Mouse (Mus musculus) forebrain, postnatal 0 days (tissue): ENCODE measurements at regions not wholly inside any gene's neighbourhood (a gene's known extent, or its start where the extent isn't known, plus 50 kb on each side); places are given as distances from the start of the nearest gene placed in this dataset.

ENCODE experiments used
- ATAC-seq: fragments of 200-750 bp; cut with Nextera tagmentation; 2 replicates; pipeline ENCODE4 v1.8.0; 2017; ENCODE audit warnings: mild to moderate bottlenecking, moderate library complexity
- DNase-seq: peaks from one replicate; pipeline ENCODE4 v3.0.0-alpha.2; 2015
- H3K27ac ChIP-seq: fragments of 300-500 bp; sonication (generic); 2 replicates; pipeline ENCODE4 v1.5.1; 2014; ENCODE audit warnings: low read depth, mild to moderate bottlenecking, antibody characterized with exemption, low read length, moderate library complexity, mixed read lengths
- H3K27me3 ChIP-seq: fragments of 300-500 bp; sonication (generic); 2 replicates; pipeline ENCODE4 v1.6.1; 2014; ENCODE audit warnings: mild to moderate bottlenecking, low read length, mixed read lengths; ENCODE audit not compliant: insufficient read depth
- H3K36me3 ChIP-seq: fragments of 300-500 bp; sonication (generic); 2 replicates; pipeline ENCODE4 v1.6.1; 2014; ENCODE audit warnings: mild to moderate bottlenecking, moderate library complexity; ENCODE audit not compliant: insufficient read depth
- H3K4me1 ChIP-seq: fragments of 300-500 bp; sonication (generic); 2 replicates; pipeline ENCODE4 v1.6.1; 2014; ENCODE audit warnings: antibody characterized with exemption; ENCODE audit not compliant: insufficient read depth
- H3K4me2 ChIP-seq: fragments of 300-500 bp; sonication (generic); 2 replicates; pipeline ENCODE4 v1.6.1; 2014; ENCODE audit warnings: low read depth, mild to moderate bottlenecking, moderate library complexity
- H3K4me3 ChIP-seq: fragments of 300-500 bp; sonication (generic); 2 replicates; pipeline ENCODE4 v1.5.1; 2014; ENCODE audit warnings: low read depth, low read length, mixed read lengths
- H3K9ac ChIP-seq: fragments of 300-500 bp; sonication (generic); 2 replicates; pipeline ENCODE4 v1.6.1; 2014; ENCODE audit warnings: mild to moderate bottlenecking
- H3K9me3 ChIP-seq: fragments of 300-500 bp; sonication (generic); 2 replicates; pipeline ENCODE4 v1.6.1; 2016; ENCODE audit warnings: low read length
- CTCF ChIP-seq: sonication (generic); IDR thresholded peaks from 2 replicates; pipeline ENCODE4 v1.5.1; 2016; ENCODE audit warnings: antibody characterized with exemption, control low read depth, low read depth
- WGBS: fragments of 180-500 bp; shearing (Covaris S2); extraction: QIAGEN DNeasy Blood & Tissue Kit; methylation state at CpG from one replicate; pipeline ENCODE4 v1.1.7; 2014; 5-methylcytosine and 5-hydroxymethylcytosine counted together

- Histone ChIP-seq H3K27me3 (no peaks in the 10 kb centered on the region), H3K27ac (no peak overlapping the region), H3K4me1 (no peaks in the 10 kb centered on the region), H3K9me3 (no peaks in the 10 kb centered on the region), H3K4me3 (no peak overlapping the region), H3K4me2 (no peak overlapping the region), H3K9ac (no peak overlapping the region), H3K36me3 (no peaks in the 10 kb centered on the region)
- ATAC-seq (no peak), DNase-seq (no peak)
- no peak for TF ChIP-seq CTCF
These were observed 301.8 kb upstream of the Zwint start for GRCm38 (mm10) chr10:72352810-72353209.

- Histone ChIP-seq H3K4me2 (no peak overlapping the region), H3K4me3 (no peak overlapping the region), H3K4me1 (no peaks in the 10 kb centered on the region), H3K36me3 (no peaks in the 10 kb centered on the region), H3K27ac (no peak overlapping the region), H3K9ac (no peak overlapping the region), H3K27me3 (no peaks in the 10 kb centered on the region), H3K9me3 (no peaks in the 10 kb centered on the region)
- DNase-seq (peak; percentile 63), ATAC-seq (peak; percentile 71; the same call in 1 of the 2 replicates)
- WGBS = 43% methylated on average over 2 of the region's 2 CpGs
- TF ChIP-seq CTCF = peak; percentile 38
These were observed 301.1 kb upstream of the Zwint start for GRCm38 (mm10) chr10:72353515-72353914.

GRCm38 (mm10) chr10:72383351-72383750 is 271.3 kb upstream of the Zwint start:
- no peak for TF ChIP-seq CTCF

GRCm38 (mm10) chr10:72384826-72385225 is 269.8 kb upstream of the Zwint start:
- Histone ChIP-seq H3K9me3 (no peaks in the 10 kb centered on the region), H3K4me1 (no peaks in the 10 kb centered on the region), H3K36me3 (no peaks in the 10 kb centered on the region), H3K9ac (no peak overlapping the region), H3K4me2 (no peak overlapping the region), H3K27me3 (no peaks in the 10 kb centered on the region), H3K4me3 (no peak overlapping the region), H3K27ac (no peak overlapping the region)
- DNase-seq (no peak), ATAC-seq (no peak)
- no peak for TF ChIP-seq CTCF
- 61% methylated on average over 1 of the region's 1 CpGs for WGBS

More at GRCm38 (mm10) chr10:72383351-72383750, 271.3 kb upstream of the Zwint start:
- no peak overlapping the region for H3K27ac ChIP-seq
- no peak overlapping the region for H3K9ac ChIP-seq
- DNase-seq (no peak), ATAC-seq (no peak)
- WGBS = 85% methylated on average over 1 of the region's 1 CpGs
- H3K9me3 ChIP-seq = no peaks in the 10 kb centered on the region
- H3K27me3 ChIP-seq = no peaks in the 10 kb centered on the region
- H3K36me3 ChIP-seq = no peaks in the 10 kb centered on the region
- H3K4me3 ChIP-seq = no peak overlapping the region
- no peak overlapping the region for H3K4me2 ChIP-seq
- no peaks in the 10 kb centered on the region for H3K4me1 ChIP-seq

- no peak for ATAC-seq
- DNase-seq = no peak
- no peak overlapping the region for H3K4me3 ChIP-seq
- no peaks in the 10 kb centered on the region for H3K36me3 ChIP-seq
- TF ChIP-seq CTCF = peak; percentile 42
- H3K27ac ChIP-seq = no peak overlapping the region
- no peaks in the 10 kb centered on the region for H3K27me3 ChIP-seq
- no peaks in the 10 kb centered on the region for H3K9me3 ChIP-seq
- 96% methylated on average over 1 of the region's 1 CpGs for WGBS
- no peak overlapping the region for H3K4me2 ChIP-seq
- H3K9ac ChIP-seq = no peak overlapping the region
- no peaks in the 10 kb centered on the region for H3K4me1 ChIP-seq
These were observed 263.2 kb upstream of the Zwint start for GRCm38 (mm10) chr10:72391397-72391796.

- 72% methylated on average over 12 of the region's 12 CpGs for WGBS
- no peak overlapping the region for H3K9ac ChIP-seq
- no peak for TF ChIP-seq CTCF
- H3K27ac ChIP-seq = no peak overlapping the region
- no peaks in the 10 kb centered on the region for H3K9me3 ChIP-seq
- no peak overlapping the region for H3K4me2 ChIP-seq
- H3K36me3 ChIP-seq = no peaks in the 10 kb centered on the region
- H3K4me3 ChIP-seq = no peak overlapping the region
- DNase-seq (no peak), ATAC-seq (no peak)
- H3K27me3 ChIP-seq = no peaks in the 10 kb centered on the region
- H3K4me1 ChIP-seq = peaks cover 3% of the 10 kb centered on the region; the same call in 1 of the 2 replicates
These were observed 261.2 kb upstream of the Zwint start for GRCm38 (mm10) chr10:72393279-72394041.

- DNase-seq = no peak
- H3K9me3 ChIP-seq = no peaks in the 10 kb centered on the region
These were observed 260.3 kb upstream of the Zwint start for GRCm38 (mm10) chr10:72394367-72394766.

More at GRCm38 (mm10) chr10:72394367-72394766, 260.3 kb upstream of the Zwint start:
- H3K4me3 ChIP-seq = no peak overlapping the region
- H3K36me3 ChIP-seq = no peaks in the 10 kb centered on the region
- no peak for TF ChIP-seq CTCF
- ATAC-seq = no peak
- peaks cover 3% of the 10 kb centered on the region; the same call in 1 of the 2 replicates for H3K4me1 ChIP-seq
- H3K9ac ChIP-seq = no peak overlapping the region
- no peak overlapping the region for H3K27ac ChIP-seq
- WGBS = 97% methylated on average over 1 of the region's 1 CpGs
- no peak overlapping the region for H3K4me2 ChIP-seq
- no peaks in the 10 kb centered on the region for H3K27me3 ChIP-seq
